Mouse (Mus musculus) naive thymus-derived CD4-positive, alpha-beta T cell, adult 2 months (primary cell): ENCODE results near the gene Ascc1.
A peak's percentile ranks its signal among the peaks of the same experiment; 100 is the strongest.

Source experiments
- DNase-seq: peaks from one replicate; pipeline ENCODE4 v3.0.0-alpha.2; 2011; ENCODE audit warnings: low read depth

Ascc1 gene

DNA sequence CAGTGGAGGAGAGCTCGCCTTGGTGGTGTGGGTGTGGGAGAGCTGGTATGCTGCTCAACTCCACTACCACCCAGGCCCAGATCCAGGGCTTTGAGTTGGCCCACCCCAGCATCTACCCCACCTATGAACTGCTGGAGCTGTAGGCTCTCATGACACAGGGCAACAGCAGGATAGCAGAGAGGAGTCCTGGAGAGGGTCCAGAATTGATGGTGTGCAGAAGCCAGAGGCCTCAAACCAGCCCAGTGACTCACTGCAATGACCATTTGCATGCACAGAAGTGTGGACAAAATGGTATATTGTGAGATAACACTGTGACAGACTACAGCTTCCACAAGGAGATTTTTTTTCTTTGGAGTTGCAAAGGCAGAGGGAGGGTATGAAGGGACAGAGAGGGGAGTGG lies 21.1 kb downstream of the Ascc1 start:
- no peak for DNase-seq

DNA sequence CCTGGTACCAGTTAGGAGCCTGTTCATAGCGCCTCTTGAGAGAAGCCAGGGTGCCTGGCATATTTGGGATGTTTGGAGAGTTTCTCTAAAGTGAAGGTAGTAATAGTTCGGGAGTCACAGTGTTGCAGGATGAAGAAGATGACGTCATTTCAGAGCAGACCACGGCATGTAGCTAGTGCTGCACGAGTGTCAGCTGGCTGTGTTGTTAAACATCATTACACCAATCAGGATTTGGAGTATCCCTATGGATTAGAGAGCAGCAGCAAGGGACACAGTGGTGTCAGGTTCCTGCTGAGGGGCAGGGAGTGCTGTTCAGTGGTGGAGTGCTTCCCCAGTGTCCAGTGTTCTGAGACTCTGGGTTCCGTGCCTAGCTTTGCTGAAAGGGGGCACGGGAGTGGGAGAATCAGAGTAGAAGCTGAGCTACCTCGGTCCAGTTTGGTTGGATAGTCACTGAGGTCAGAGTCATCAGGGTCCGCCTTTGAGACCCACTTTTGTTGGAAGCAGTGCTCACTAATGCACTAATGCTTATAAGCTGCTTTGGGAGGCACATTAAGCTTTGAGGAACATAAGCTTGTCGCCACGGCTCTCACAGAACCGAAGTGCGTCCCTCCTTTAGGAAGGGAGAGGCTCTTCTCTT lies 24.3 kb downstream of the Ascc1 start:
- no peak for DNase-seq

DNA sequence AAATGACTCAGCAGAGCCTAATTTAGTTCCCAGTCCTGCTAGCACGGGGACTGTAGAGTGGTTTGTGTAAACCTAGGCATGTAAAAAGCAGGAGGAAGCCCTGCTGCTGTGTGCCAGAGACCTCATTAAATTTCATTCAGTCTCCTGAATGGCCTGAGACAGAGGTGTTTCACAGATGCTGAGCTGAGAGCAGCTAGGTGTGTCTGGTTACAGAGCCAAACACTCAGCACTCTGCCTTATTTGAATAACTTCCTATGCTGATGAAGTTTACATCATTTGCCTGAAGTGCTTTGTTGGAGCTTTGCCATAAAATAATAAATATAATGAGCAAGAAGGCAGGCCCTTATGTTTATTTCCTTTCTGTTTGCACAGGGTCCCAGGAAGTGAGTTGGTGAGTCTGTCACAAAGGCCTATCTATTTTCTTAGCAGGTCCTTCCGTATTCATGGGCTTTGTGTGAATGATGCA lies 25.0 kb downstream of the Ascc1 start:
- DNase-seq: no peak

DNA sequence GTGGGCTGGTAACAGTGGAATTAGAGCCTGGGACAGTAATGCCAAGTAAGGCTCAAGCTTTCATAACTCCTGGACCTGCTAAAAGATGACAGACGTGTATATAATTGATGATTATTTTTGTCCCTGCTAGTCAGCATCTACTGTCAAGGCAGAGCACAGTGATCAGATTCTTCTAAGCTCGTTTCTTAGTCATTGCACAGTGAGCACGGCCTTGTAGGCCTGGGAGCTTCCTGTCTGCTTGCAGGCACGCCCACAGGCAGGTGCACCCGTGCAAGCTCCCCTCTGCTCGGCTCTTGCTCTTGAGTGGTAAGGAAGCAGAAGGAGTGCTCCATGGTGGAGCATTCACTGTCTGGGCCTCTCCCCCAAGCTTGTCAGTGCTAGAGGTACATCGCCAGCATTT lies 25.6 kb downstream of the Ascc1 start:
- DNase-seq: peak; percentile 72

DNA sequence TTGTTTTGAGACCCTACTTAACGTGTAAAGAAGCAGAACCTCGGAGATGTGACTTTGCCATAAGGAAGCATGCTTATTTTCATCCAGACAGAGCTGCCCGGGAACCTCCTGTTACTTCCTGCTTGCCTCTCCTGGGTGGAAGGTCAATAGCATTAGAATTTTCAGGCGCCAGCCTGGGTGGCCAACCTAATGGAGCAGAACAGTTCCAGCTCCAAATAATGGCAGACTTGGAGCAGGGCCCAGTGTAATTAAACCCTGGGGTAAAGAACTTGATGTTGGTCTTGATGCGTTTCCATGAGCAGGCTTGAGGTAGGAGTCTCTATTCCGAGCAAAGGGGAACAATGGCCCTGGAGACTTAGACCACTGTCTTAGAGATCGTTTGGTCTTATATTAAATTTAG lies 26.4 kb downstream of the Ascc1 start:
- DNase-seq: no peak

DNA sequence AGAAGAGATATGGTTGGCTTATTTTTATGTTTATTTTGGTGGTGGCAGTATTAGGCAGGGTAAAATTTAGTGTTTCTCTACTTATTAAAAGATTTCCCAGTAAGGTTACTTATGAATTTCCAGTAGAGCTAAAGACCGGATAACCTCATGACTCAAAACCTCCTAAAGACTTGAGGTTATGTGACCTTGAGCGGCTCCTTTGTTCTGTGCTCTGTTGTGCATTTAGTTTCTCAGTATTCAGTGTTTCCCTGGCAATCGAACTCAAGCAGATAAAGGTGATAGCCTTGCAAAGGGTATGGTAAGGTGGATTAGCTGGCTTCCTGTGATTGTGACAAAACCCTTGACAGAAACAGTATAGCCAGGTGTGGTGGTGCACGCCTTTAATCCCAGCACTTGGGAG lies 26.8 kb downstream of the Ascc1 start:
- DNase-seq: peak; percentile 16

DNA sequence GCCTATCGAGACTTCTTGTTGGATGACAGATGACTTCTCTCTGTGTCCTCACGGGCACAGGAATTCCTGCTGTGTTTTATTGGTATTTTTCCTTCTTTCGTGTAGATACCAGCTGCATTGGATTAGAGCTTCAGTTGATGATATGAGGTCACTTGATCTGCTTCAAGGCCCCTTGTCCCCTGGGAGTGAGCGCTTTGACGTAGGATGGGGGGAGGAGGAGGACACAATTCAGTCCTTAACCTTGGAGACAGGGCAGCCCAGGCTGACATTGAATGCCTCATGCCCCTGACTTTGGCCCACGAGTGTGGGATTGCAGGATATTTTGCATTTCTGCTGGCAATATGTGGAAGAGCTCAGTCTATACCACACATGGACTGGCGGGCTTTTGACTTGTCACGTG lies 29.0 kb downstream of the Ascc1 start:
- DNase-seq: no peak

DNA sequence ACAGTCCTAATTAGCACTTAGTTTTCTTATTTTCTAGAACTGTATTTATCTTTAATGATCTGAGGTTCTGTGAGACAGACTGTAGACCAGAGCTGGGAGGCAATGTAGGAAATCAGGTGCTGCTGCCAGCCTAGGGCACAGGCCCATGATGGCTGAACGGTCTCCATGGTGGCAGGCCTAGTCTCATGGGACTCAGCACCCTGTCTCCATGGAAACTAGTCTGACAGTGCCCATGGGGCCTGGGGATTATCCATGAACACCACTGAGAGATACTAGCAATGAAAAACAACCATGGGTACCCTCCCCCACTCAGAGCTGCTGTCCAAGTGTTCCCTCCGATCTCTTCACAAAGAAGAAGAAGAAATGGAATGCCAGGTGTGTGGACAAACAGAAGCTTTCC lies 29.4 kb downstream of the Ascc1 start:
- DNase-seq: no peak

DNA sequence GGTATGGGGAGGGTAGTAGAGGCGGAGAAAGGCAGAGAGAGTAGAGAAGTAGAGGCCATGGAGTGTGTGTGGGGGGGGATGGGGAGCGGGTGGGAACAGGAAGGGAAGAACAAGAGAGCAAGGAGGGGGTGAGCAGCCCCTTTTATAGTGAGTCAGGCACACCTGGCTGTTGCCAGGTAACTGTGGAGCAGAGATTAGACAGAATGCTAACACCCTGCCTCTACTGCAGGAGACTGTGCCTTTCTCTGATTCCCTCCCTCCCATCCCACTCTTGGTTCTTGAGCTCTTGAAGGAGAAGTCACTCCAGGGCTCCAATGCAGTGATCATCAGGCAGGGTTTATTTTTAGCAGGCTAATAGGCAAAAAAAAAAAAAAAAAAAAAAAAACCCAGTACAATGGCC lies 30.0 kb downstream of the Ascc1 start:
- no peak for DNase-seq

DNA sequence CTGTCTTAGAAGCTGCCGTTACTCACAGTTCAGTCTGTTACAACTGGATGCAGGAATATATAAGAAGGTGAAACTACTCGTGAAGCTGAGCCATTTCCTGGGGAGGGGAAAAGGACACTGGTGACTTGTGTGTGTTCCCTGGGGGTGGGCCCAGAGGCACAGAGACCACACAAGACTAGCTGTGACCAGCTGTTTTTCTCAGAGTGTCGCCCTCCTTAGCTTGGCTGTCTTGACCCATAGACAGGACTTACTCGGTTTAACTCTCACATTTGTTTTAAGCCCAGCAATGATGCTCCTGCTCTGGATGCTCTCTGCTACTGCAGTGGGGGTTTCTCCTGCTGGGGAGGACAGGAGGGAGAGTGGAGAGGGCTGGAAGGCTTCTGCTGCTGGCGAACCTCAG lies 30.5 kb downstream of the Ascc1 start:
- no peak for DNase-seq

DNA sequence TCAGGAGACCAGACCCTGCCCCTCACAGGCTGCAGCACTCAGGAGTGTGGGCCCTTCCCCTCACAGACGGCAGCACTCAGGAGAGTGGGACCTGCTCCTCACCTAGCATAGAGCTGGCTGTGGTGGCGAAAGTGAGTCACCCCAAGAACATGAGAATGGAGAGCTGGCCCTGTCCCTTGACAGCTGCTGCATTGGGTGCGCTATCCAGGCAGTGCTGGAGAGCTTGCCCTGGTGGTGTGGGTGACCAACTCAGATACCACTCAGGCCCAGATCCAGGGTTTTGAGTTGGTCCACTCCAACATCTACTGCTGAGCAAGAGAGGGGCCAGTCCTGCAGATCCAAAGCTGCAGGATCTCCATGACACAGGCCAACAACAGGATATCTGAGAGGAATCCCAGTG lies 32.0 kb downstream of the Ascc1 start:
- no peak for DNase-seq

DNA sequence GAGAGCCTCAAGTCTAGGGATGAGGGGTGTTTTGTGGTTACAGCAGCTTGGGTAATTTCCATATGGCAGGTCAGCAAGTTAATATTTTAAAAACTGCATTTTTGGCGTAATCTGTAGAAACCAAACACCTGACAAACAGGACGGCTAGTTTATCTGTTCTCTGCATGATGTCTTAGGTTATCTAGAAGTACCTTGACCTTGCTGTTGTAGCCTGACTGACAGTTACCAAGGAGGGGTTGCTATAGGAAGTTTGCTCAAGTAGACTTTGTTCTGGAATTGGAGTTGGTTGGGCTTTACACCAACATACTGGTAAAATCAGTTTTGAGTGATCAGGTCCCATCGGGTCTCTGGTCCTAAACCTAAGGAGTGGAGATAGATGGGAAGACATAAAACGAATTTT lies 33.1 kb downstream of the Ascc1 start:
- no peak for DNase-seq

DNA sequence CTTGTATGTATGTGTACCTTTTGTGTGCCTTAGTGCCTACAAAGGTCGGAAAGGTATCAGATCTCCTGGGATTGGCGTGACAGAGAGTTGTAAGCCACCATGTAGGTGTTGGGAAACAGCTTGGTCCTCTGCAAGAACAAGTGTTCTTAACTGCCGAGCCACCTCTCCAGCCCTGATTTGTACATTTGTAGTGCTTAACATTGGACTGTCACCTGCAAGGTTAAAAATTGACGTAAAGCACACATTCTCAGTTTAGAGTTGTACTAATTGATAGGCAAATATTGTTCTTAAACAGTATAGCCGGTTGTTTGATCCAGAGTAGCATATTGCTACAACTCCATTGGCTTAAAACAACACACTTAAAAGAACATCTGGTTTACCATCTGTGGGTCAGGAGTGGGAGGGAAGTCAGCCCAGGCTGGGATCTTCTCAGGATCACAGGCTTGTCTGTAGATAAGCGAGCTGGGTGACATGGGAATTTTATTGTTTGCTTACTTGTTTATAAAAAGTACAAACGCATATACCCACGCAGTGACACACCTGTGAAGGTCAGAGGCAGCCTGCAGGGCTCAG lies 39.8 kb downstream of the Ascc1 start:
- DNase-seq: no peak

DNA sequence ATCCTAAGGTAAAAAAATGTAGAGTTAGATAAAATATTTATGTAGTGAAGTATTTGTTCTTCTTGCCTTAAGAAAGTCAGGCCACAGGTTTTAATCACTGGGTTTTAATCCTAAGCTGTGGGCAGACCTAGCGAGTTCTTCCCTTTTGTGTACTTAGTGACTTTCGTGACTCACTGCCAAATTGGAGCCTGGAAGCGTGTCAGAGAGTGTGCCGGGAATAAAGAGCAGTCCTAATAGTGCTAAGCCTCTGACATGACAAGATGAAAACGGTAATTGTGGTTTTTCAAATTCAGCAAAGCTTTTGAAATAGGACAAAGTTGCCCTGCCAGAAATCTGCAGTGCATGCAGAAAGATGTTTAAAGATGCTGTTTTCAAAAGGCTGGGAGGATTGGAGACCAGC lies 44.1 kb downstream of the Ascc1 start:
- no peak for DNase-seq

DNA sequence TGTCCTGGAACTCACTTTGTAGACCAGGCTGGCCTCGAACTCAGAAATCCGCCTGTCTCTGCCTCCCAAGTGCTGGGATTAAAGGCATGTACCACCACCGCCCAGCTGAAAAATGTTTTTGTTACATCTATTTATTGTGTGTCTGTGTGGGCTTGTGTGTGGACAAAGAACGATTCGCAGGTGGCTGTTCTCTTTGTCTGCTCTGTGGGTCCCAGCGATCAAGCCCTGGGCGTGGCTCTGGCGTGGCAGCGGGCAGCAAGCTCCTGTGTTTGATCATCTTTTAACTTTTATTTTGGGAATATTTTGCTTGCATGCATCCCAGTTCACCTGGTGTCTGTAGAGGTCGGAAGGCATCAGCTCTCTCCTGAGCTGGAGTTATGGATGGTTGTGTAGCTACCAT lies 48.0 kb downstream of the Ascc1 start:
- DNase-seq: no peak

DNA sequence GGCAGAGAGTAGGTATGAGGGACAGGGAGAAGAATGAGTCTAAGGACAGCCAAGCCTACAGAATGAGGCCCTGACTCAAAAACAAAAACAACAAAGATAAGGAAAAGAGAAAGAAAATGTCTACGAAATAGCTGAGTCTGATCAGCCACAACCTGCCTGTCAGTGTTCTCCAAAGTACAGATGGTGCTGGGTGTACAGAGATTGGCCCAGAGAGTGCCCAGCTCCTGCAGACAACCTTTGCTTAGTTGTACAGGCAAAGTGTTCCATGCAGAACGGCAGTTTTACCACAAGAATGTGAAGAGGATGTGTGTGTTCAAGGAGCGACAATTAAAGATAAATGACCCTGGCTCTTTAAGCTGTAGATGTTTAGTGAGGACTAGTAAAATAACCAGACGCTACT lies 50.5 kb downstream of the Ascc1 start:
- DNase-seq: no peak

DNA sequence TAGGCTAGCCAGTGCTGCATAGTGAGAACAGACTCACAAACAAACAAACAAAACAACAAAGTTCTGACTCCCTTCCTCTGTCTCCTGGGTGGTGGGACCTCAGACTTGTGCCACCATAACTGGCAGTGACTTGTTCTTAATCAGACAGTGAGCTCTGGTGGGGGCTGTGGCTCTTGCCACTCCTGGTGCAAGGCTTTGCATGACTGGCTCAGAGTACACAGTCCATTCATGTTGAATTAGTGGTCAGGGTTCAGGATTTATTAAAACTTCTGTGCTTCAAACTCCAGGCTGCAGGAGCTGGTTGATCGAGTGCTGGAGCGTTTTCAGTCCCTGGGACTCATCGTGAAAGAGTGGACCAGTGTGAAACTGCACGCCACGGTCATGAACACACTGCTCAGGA lies 59.6 kb downstream of the Ascc1 start:
- DNase-seq: no peak

DNA sequence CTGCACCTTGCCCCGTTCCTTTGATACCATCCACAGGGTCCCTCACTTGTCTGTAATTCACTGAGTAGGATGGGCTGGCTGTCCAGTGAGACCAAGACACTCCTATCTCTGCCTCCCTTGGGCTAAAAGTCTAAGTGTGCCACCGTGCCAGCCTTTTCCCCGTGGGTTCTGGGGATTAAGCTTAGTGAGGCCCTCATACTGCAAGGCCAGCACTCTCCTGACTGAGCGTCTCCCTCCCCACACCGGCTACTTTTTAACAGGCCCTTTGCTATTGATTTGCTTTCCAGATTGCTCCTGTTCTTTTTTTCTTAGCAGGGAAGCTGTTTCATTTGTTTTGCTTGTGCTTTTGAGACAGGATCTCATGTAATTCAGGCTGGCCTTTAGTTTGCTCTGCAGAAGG lies 60.3 kb downstream of the Ascc1 start:
- DNase-seq: no peak

DNA sequence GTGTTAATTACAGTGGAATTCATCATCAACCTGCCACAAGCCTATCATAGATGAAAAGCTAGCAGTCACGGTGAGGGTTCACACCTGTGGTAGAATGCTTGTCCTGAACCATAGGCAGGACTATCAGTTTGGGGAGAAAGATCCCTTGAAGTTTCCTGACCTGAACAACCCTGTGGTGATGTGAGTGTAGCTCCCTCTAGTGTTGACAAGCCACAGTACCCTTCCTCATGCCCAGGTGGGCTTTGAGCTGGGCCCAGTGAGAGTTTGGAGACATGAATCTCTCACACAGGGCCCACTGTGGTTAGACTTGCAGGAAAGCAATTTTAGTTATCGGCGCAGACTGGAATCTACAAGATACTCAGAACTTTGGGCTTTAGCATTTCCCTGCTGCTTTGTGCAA lies 63.9 kb downstream of the Ascc1 start:
- peak; percentile 71 for DNase-seq

DNA sequence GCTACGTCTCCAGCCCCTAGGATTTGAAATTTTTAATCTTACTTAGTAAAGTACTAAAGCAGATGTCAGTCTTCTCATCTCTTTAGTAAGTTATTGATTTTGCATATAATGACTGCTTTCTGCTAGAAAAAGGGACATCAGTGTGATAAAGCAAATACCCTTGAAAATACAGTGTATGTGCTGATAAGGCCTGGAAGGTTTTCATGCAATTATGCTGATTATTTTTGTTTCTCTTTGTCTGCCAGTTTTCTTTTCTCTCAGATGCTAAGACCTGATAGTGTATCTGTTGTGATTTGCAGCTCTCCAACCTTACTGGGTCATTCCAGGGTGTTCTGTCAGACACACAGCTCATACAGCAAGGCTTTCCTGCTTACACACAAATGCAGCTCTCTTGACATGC lies 72.6 kb downstream of the Ascc1 start:
- no peak for DNase-seq

DNA sequence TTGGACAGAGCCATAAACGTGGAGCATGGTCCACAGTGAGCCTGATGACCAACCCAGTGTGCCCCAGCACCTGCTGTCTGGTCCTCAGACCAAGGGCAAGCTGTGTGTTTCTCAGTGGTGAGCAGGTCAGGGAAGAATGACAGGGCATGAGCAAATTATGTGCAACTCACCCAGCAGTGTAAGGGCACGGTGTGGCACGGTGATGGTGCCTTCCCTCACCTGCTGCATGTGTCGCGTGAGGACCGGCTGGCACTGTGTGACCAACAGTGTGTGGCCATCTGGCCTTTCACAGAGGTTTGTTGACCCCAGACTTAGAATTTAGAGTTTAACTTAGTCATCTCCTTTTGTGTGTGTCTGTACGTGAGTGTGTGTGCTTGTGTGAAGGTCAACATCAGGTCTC lies 74.6 kb downstream of the Ascc1 start:
- no peak for DNase-seq

DNA sequence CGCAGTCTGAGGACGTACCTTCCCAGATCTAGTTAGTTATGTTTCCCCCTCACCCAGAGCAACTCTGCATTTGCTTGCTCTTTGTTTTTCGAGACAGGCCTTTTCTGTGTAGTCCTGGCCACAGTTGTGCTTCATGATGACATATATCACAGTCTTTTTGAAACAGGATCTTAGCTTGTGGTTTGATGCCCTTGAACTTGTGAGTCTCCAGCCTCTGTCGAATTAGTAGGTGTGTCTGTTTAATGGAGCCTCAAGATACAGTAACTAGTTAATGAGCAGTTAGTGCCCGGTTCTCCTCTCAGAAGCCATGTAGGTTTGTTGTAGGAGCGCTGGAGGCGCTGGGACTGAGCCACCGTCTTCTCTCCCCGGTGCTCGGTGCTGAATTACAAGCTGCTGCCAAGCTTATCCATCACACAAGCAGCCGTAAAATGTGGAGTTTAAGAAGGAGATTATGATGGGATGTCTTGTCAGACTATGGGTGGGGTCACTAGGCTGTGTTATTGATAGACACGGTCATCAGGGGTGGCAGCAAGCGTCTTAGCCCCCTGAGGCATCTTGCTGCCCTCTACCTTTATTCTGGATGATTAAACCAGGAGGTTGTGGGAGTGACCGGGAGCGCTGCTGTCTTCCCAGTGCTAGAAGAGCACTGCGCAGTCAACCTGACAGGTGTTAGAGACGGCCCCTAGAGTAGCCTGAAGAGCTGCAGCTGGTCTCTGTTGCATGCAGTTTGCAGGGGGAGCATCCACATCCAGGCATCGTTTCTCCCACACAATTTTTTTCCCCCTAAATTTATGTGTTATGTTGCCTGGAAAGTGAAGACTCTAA lies 75.3 kb downstream of the Ascc1 start:
- DNase-seq: no peak

DNA sequence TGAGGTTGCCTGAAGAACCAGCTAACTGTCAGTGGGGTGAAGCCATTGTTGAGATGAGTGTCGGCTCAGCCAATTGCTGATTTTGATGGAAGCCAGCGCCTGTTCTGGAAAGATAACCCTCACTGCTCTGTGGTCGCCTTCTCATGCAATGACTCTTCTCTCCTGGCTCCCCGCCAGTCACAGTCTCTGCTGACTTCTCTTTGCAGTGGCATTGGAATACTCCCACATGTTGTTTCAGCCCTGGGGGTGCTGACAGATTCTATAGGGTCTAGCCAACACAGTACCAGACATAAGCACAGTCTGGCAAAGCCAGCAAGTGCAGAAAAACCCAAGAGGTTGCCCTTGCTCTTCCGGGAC lies 75.9 kb downstream of the Ascc1 start:
- no peak for DNase-seq

DNA sequence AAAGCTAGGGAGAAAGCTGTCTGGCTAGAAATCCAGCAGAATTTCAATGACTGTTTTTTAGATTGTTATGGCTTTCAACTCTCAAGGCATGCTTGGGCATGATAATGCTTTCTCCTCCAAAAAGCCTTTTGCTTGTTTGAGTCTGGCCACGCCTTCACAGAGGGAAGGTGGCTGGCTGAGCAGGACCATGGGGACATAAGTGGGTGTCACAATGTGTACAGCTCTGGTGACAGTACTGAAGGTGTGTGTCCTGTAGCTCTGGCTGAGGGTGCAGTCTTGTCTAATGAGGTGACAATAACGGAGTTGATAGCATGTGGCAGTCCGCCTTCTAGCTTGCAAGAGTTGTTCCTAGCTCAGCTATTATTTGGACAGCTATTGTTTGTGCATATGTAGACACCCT lies 77.6 kb downstream of the Ascc1 start:
- peak; percentile 18 for DNase-seq
